Mouse (Mus musculus) ovary, postnatal 14 days (tissue): ENCODE measurements at regions not wholly inside any gene's neighbourhood (a gene's known extent, or its start where the extent isn't known, plus 50 kb on each side); places are given as distances from the start of the nearest gene placed in this dataset.

Experiments
- DNase-seq: peaks from one replicate; pipeline ENCODE4 v3.0.0; 2022; ENCODE audit warnings: low spot score

GRCm38 (mm10) chr9:61757806-61758205 is 156.5 kb downstream of the Rplp1 start:
- no peak for DNase-seq

GRCm38 (mm10) chr9:61756801-61757342 is 157.5 kb downstream of the Rplp1 start:
- no peak for DNase-seq

GRCm38 (mm10) chr9:61756224-61756800 is 158.0 kb downstream of the Rplp1 start:
- no peak for DNase-seq

- no peak for DNase-seq
Measured at GRCm38 (mm10) chr9:61755311-61755710, 159.0 kb downstream of the Rplp1 start.

- no peak for DNase-seq
Measured at GRCm38 (mm10) chr9:61753795-61754194, 160.5 kb downstream of the Rplp1 start.

- no peak for DNase-seq
Measured at GRCm38 (mm10) chr9:61749201-61749600, 165.1 kb downstream of the Rplp1 start.

- no peak for DNase-seq
Measured at GRCm38 (mm10) chr9:61748416-61748815, 165.9 kb downstream of the Rplp1 start.

- DNase-seq, result no peak
Measured at GRCm38 (mm10) chr9:61746401-61746800, 167.9 kb downstream of the Rplp1 start.

- DNase-seq, result no peak
Measured at GRCm38 (mm10) chr9:61745301-61745801, 169.0 kb downstream of the Rplp1 start.

- DNase-seq, result no peak
Measured at GRCm38 (mm10) chr9:61733540-61733939, 180.8 kb downstream of the Rplp1 start.

GRCm38 (mm10) chr9:61732747-61733146 is 181.6 kb downstream of the Rplp1 start:
- DNase-seq, result no peak

- no peak for DNase-seq
Measured at GRCm38 (mm10) chr9:61728115-61728514, 186.2 kb downstream of the Rplp1 start.

GRCm38 (mm10) chr9:61727651-61728050 is 186.7 kb downstream of the Rplp1 start:
- DNase-seq, result no peak

GRCm38 (mm10) chr9:61724070-61724469 is 190.3 kb downstream of the Rplp1 start:
- DNase-seq, result no peak

GRCm38 (mm10) chr9:61723021-61723581 is 191.2 kb downstream of the Rplp1 start:
- peak; percentile 39 for DNase-seq

GRCm38 (mm10) chr9:61721851-61722250 is 192.5 kb downstream of the Rplp1 start:
- DNase-seq, result no peak

GRCm38 (mm10) chr9:61721071-61721470 is 193.3 kb downstream of the Rplp1 start:
- no peak for DNase-seq

GRCm38 (mm10) chr9:61720206-61720605 is 194.1 kb downstream of the Rplp1 start:
- no peak for DNase-seq

GRCm38 (mm10) chr9:61716751-61717150 is 197.6 kb downstream of the Rplp1 start:
- DNase-seq, result no peak

- no peak for DNase-seq
Measured at GRCm38 (mm10) chr9:61714331-61715035, 199.9 kb downstream of the Rplp1 start.

GRCm38 (mm10) chr9:61713806-61714205 is 200.5 kb downstream of the Rplp1 start:
- DNase-seq, result no peak

GRCm38 (mm10) chr9:61711296-61711695 is 203.0 kb downstream of the Rplp1 start:
- DNase-seq, result no peak

GRCm38 (mm10) chr9:61707875-61708274 is 206.5 kb downstream of the Rplp1 start:
- no peak for DNase-seq
